Mouse (Mus musculus) hindbrain, embryonic 10.5 days (tissue): ENCODE measurements around the gene Polr2f. TPM values are rescaled to one million over a fixed set of nuclear protein-coding genes. Genes with fewer than 3 reads are reported as not detected.
A peak's percentile ranks its signal among the peaks of the same experiment; 100 is the strongest.

Source experiments
- DNase-seq: peaks from one replicate; pipeline ENCODE4 v3.0.0-alpha.2; 2017; ENCODE audit warnings: low spot score
- H3K27ac ChIP-seq: fragments of 300-500 bp; sonication (generic); 2 replicates; pipeline ENCODE4 v1.5.1; 2016; ENCODE audit warnings: mild to moderate bottlenecking, moderate library complexity
- H3K27me3 ChIP-seq: fragments of 300-500 bp; sonication (generic); 2 replicates; pipeline ENCODE4 v1.6.1; 2016; ENCODE audit warnings: mild to moderate bottlenecking; ENCODE audit not compliant: poor library complexity, insufficient read depth, severe bottlenecking
- H3K36me3 ChIP-seq: fragments of 300-500 bp; sonication (generic); 2 replicates; pipeline ENCODE4 v1.6.1; 2016; ENCODE audit warnings: mild to moderate bottlenecking, moderate library complexity
- H3K4me1 ChIP-seq: fragments of 300-500 bp; sonication (generic); replicated peaks from 2 replicates; pipeline ENCODE4 v1.6.1; 2016; ENCODE audit warnings: mild to moderate bottlenecking
- H3K4me3 ChIP-seq: fragments of 300-500 bp; sonication (generic); 2 replicates; pipeline ENCODE4 v1.5.1; 2016; ENCODE audit warnings: mild to moderate bottlenecking, moderate library complexity
- H3K9me3 ChIP-seq: fragments of 300-500 bp; sonication (generic); 2 replicates; pipeline ENCODE4 v1.6.1; 2016; ENCODE audit warnings: mild to moderate bottlenecking, moderate library complexity
- WGBS: fragments of 180-500 bp; shearing (Covaris S2); methylation state at CpG from one replicate; pipeline ENCODE4 v1.1.7; 2016; 5-methylcytosine and 5-hydroxymethylcytosine counted together
- polyA plus RNA-seq: library from polyadenylated mRNA; unstranded; fragments of >200 nt; fragmentation: Nextera tagmentation; extraction: Ambion mirVana; gene quantifications from 2 replicates; pipeline ENCODE4 v1.2.1, GENCODE M21; 2016

The Polr2f gene
- polyA plus RNA-seq, 1 experiment from 2014 or later, result 383 TPM

- 86% methylated on average over 10 of the region's 10 CpGs for WGBS
- Histone ChIP-seq H3K27me3 (no peaks in the 10 kb centered on the region), H3K36me3 (peaks cover 77% of the 10 kb centered on the region)
Observed at GRCm38 (mm10) chr15:79124331-79124875, 16.4 kb upstream of the Polr2f start.

GRCm38 (mm10) chr15:79126217-79126932 lies 14.4 kb upstream of the Polr2f start:
- Histone ChIP-seq H3K4me1 (peaks cover 4% of the 10 kb centered on the region; the same call in 1 of the 2 replicates), H3K36me3 (peaks cover 89% of the 10 kb centered on the region), H3K27ac (no peak overlapping the region), H3K27me3 (no peaks in the 10 kb centered on the region), H3K4me3 (no peak overlapping the region), H3K9me3 (peaks cover 6% of the 10 kb centered on the region; the same call in 1 of the 2 replicates)
- peak; percentile 52 for DNase-seq
- 83% methylated on average over 13 of the region's 13 CpGs for WGBS

More at GRCm38 (mm10) chr15:79124331-79124875, 16.4 kb upstream of the Polr2f start:
- H3K4me1 ChIP-seq, result peaks cover 4% of the 10 kb centered on the region; the same call in 1 of the 2 replicates
- no peak overlapping the region for H3K4me3 ChIP-seq
- DNase-seq, result no peak
- no peak overlapping the region for H3K27ac ChIP-seq
- peaks cover 6% of the 10 kb centered on the region; the same call in 1 of the 2 replicates for H3K9me3 ChIP-seq

- H3K36me3 ChIP-seq, result peaks cover 95% of the 10 kb centered on the region
- no peak overlapping the region for H3K27ac ChIP-seq
Observed at GRCm38 (mm10) chr15:79127101-79127500, 13.7 kb upstream of the Polr2f start.

GRCm38 (mm10) chr15:79128208-79128607 lies 12.6 kb upstream of the Polr2f start:
- no peak for DNase-seq
- WGBS, result 93% methylated on average over 5 of the region's 5 CpGs
- no peaks in the 10 kb centered on the region for H3K27me3 ChIP-seq
- peaks cover 6% of the 10 kb centered on the region; the same call in 1 of the 2 replicates for H3K9me3 ChIP-seq
- no peaks in the 10 kb centered on the region for H3K4me1 ChIP-seq
- H3K4me3 ChIP-seq, result no peak overlapping the region
- H3K27ac ChIP-seq, result no peak overlapping the region
- peaks cover 95% of the 10 kb centered on the region for H3K36me3 ChIP-seq

More at GRCm38 (mm10) chr15:79127101-79127500, 13.7 kb upstream of the Polr2f start:
- no peak for DNase-seq
- Histone ChIP-seq H3K27me3 (no peaks in the 10 kb centered on the region), H3K4me1 (peaks cover 2% of the 10 kb centered on the region; the same call in 1 of the 2 replicates), H3K9me3 (peaks cover 6% of the 10 kb centered on the region; the same call in 1 of the 2 replicates), H3K4me3 (no peak overlapping the region)
- 91% methylated on average over 12 of the region's 12 CpGs for WGBS

- H3K4me3 ChIP-seq, result no peak overlapping the region
- H3K36me3 ChIP-seq, result peaks cover 96% of the 10 kb centered on the region
- H3K27ac ChIP-seq, result no peak overlapping the region
- H3K27me3 ChIP-seq, result no peaks in the 10 kb centered on the region
- peaks cover 6% of the 10 kb centered on the region; the same call in 1 of the 2 replicates for H3K9me3 ChIP-seq
- H3K4me1 ChIP-seq, result no peaks in the 10 kb centered on the region
- DNase-seq, result no peak
- 86% methylated on average over 7 of the region's 7 CpGs for whole genome bisulfite sequencing
Observed at GRCm38 (mm10) chr15:79129311-79129710, 11.5 kb upstream of the Polr2f start.

- peaks cover 82% of the 10 kb centered on the region for H3K36me3 ChIP-seq
- peaks cover 2% of the 10 kb centered on the region; the same call in 1 of the 2 replicates for H3K4me1 ChIP-seq
- no peaks in the 10 kb centered on the region for H3K27me3 ChIP-seq
- no peak overlapping the region for H3K27ac ChIP-seq
- no peak overlapping the region for H3K4me3 ChIP-seq
- WGBS, result 91% methylated on average over 10 of the region's 10 CpGs
- no peak for DNase-seq
- peaks cover 6% of the 10 kb centered on the region; the same call in 1 of the 2 replicates for H3K9me3 ChIP-seq
Observed at GRCm38 (mm10) chr15:79130782-79131181, 10.0 kb upstream of the Polr2f start.

- WGBS, result 75% methylated on average over 7 of the region's 7 CpGs
Observed at GRCm38 (mm10) chr15:79131442-79131841, 9.4 kb upstream of the Polr2f start.

GRCm38 (mm10) chr15:79133191-79133661 lies 7.6 kb upstream of the Polr2f start:
- H3K27me3 ChIP-seq, result no peaks in the 10 kb centered on the region
- H3K9me3 ChIP-seq, result peaks cover 1% of the 10 kb centered on the region; the same call in 1 of the 2 replicates
- peaks cover 58% of the 10 kb centered on the region for H3K36me3 ChIP-seq
- peaks cover 7% of the 10 kb centered on the region; the same call in 1 of the 2 replicates for H3K4me1 ChIP-seq
- no peak overlapping the region for H3K27ac ChIP-seq
- 88% methylated on average over 6 of the region's 6 CpGs for WGBS
- no peak for DNase-seq
- H3K4me3 ChIP-seq, result no peak overlapping the region

More at GRCm38 (mm10) chr15:79131442-79131841, 9.4 kb upstream of the Polr2f start:
- H3K4me1 ChIP-seq, result peaks cover 7% of the 10 kb centered on the region; the same call in 1 of the 2 replicates
- H3K27ac ChIP-seq, result no peak overlapping the region; the same call in 1 of the 2 replicates
- H3K36me3 ChIP-seq, result peaks cover 75% of the 10 kb centered on the region
- H3K4me3 ChIP-seq, result no peak overlapping the region
- H3K27me3 ChIP-seq, result no peaks in the 10 kb centered on the region
- H3K9me3 ChIP-seq, result peaks cover 6% of the 10 kb centered on the region; the same call in 1 of the 2 replicates
- DNase-seq, result no peak

- no peaks in the 10 kb centered on the region for H3K9me3 ChIP-seq
- 86% methylated on average over 9 of the region's 9 CpGs for WGBS
- no peak overlapping the region for H3K4me3 ChIP-seq
- H3K4me1 ChIP-seq, result peaks cover 7% of the 10 kb centered on the region; the same call in 1 of the 2 replicates
- no peak for DNase-seq
- no peaks in the 10 kb centered on the region for H3K27me3 ChIP-seq
- peaks cover 47% of the 10 kb centered on the region for H3K36me3 ChIP-seq
- H3K27ac ChIP-seq, result no peak overlapping the region
Observed at GRCm38 (mm10) chr15:79134496-79135270, 6.1 kb upstream of the Polr2f start.

GRCm38 (mm10) chr15:79135332-79135731 lies 5.5 kb upstream of the Polr2f start:
- Histone ChIP-seq H3K27ac (no peak overlapping the region), H3K27me3 (0 out of 2 replicates have a peak, but pooled peaks cover 4% of the 10 kb centered on the region), H3K36me3 (peaks cover 41% of the 10 kb centered on the region), H3K9me3 (no peaks in the 10 kb centered on the region), H3K4me3 (no peak overlapping the region), H3K4me1 (peaks cover 9% of the 10 kb centered on the region)
- no peak for DNase-seq
- WGBS, result 80% methylated on average over 9 of the region's 9 CpGs

GRCm38 (mm10) chr15:79135783-79136575 lies 4.8 kb upstream of the Polr2f start:
- Histone ChIP-seq H3K36me3 (peaks cover 34% of the 10 kb centered on the region), H3K4me1 (peaks cover 14% of the 10 kb centered on the region), H3K9me3 (no peaks in the 10 kb centered on the region), H3K27me3 (0 out of 2 replicates have a peak, but pooled peaks cover 4% of the 10 kb centered on the region), H3K4me3 (no peak overlapping the region), H3K27ac (no peak overlapping the region)
- DNase-seq, result no peak
- WGBS, result 75% methylated on average over 11 of the region's 11 CpGs

- Histone ChIP-seq H3K27ac (no peak overlapping the region), H3K4me3 (no peak overlapping the region), H3K9me3 (no peaks in the 10 kb centered on the region), H3K4me1 (peaks cover 30% of the 10 kb centered on the region), H3K36me3 (peaks cover 15% of the 10 kb centered on the region), H3K27me3 (0 out of 2 replicates have a peak, but pooled peaks cover 4% of the 10 kb centered on the region)
- WGBS, result 61% methylated on average over 10 of the region's 10 CpGs
- no peak for DNase-seq
Observed at GRCm38 (mm10) chr15:79139640-79140039, 1.2 kb upstream of the Polr2f start.
